Mouse (Mus musculus) forebrain, embryonic 14.5 days (tissue): ENCODE results near the gene Nfatc4. TPM values are rescaled to one million over a fixed set of nuclear protein-coding genes. Genes with fewer than 3 reads are reported as not detected.

Source experiments
- ATAC-seq: fragments of 200-750 bp; cut with Nextera tagmentation; 2 replicates; pipeline ENCODE4 v1.8.0; 2017; ENCODE audit warnings: mild to moderate bottlenecking, moderate library complexity
- DNase-seq: peaks from one replicate; pipeline ENCODE4 v3.0.0-alpha.2; 2015; ENCODE audit warnings: low spot score
- H3K27ac ChIP-seq: fragments of 300-500 bp; sonication (generic); 2 replicates; pipeline ENCODE4 v1.5.1; 2014; ENCODE audit warnings: low read depth, mild to moderate bottlenecking, control low read depth, low read length, moderate library complexity
- H3K27me3 ChIP-seq: fragments of 300-500 bp; sonication (generic); replicated peaks from 2 replicates; pipeline ENCODE4 v1.6.1; 2014; ENCODE audit warnings: low read length, control low read depth, mixed read lengths; ENCODE audit not compliant: control insufficient read depth, insufficient read depth
- H3K36me3 ChIP-seq: fragments of 300-500 bp; sonication (generic); 2 replicates; pipeline ENCODE4 v1.6.1; 2014; ENCODE audit warnings: low read length, control low read depth; ENCODE audit not compliant: control insufficient read depth, insufficient read depth
- H3K4me1 ChIP-seq: fragments of 300-500 bp; sonication (generic); 2 replicates; pipeline ENCODE4 v1.6.1; 2014; ENCODE audit warnings: antibody characterized with exemption, low read length, control low read depth; ENCODE audit not compliant: control insufficient read depth, insufficient read depth
- H3K4me2 ChIP-seq: fragments of 300-500 bp; sonication (generic); 2 replicates; pipeline ENCODE4 v1.6.1; 2014; ENCODE audit warnings: mild to moderate bottlenecking, control low read depth, low read length
- H3K4me3 ChIP-seq: fragments of 300-500 bp; sonication (generic); 2 replicates; pipeline ENCODE4 v1.5.1; 2014; ENCODE audit warnings: low read depth, low read length, control low read depth
- H3K9ac ChIP-seq: fragments of 300-500 bp; sonication (generic); 2 replicates; pipeline ENCODE4 v1.6.1; 2014; ENCODE audit warnings: mild to moderate bottlenecking, low read length, control low read depth, moderate library complexity
- H3K9me3 ChIP-seq: fragments of 300-500 bp; sonication (generic); replicated peaks from 2 replicates; pipeline ENCODE4 v1.6.1; 2016; ENCODE audit warnings: low read length, control low read depth, mixed read lengths; ENCODE audit not compliant: control insufficient read depth
- WGBS: fragments of 180-500 bp; shearing (Covaris S2); extraction: QIAGEN DNeasy Blood & Tissue Kit; methylation state at CpG from one replicate; pipeline ENCODE4 v1.1.7; 2014; 5-methylcytosine and 5-hydroxymethylcytosine counted together
- polyA plus RNA-seq: library from polyadenylated mRNA; unstranded; fragments of >200 nt; fragmentation: Nextera tagmentation; extraction: Ambion mirVana; gene quantifications from 2 replicates; pipeline ENCODE4 v1.2.1, GENCODE M21; 2014

The Nfatc4 gene
- polyA plus RNA-seq, 1 experiment from 2014 or later: 8.3 TPM

GRCm38 (mm10) chr14:55826142-55826541, 3.2 kb downstream of the Nfatc4 start:
- no peak overlapping the region; the same call in 1 of the 2 replicates for H3K27ac ChIP-seq
- H3K9me3 ChIP-seq: no peaks in the 10 kb centered on the region
- 4% methylated on average over 15 of the region's 15 CpGs for WGBS

GRCm38 (mm10) chr14:55826551-55827340, 3.8 kb downstream of the Nfatc4 start:
- Histone ChIP-seq H3K36me3 (no peaks in the 10 kb centered on the region), H3K4me1 (peaks cover 22% of the 10 kb centered on the region), H3K9me3 (no peaks in the 10 kb centered on the region), H3K4me2 (peak overlapping the region; percentile 82), H3K9ac (peak overlapping the region; percentile 46), H3K4me3 (peak overlapping the region; percentile 47), H3K27me3 (0 out of 2 replicates have a peak, but pooled peaks cover 3% of the 10 kb centered on the region), H3K27ac (peak overlapping the region; percentile 5; the same call in 1 of the 2 replicates)
- WGBS: 7% methylated on average over 41 of the region's 41 CpGs
- ATAC-seq (no peak), DNase-seq (peak; percentile 37)

More at GRCm38 (mm10) chr14:55826142-55826541, 3.2 kb downstream of the Nfatc4 start:
- ATAC-seq: no peak
- 0 out of 2 replicates have a peak, but pooled peaks cover 3% of the 10 kb centered on the region for H3K27me3 ChIP-seq
- DNase-seq: no peak
- H3K4me1 ChIP-seq: peaks cover 22% of the 10 kb centered on the region
- peak overlapping the region; percentile 47 for H3K4me3 ChIP-seq
- H3K36me3 ChIP-seq: no peaks in the 10 kb centered on the region
- H3K4me2 ChIP-seq: peak overlapping the region; percentile 82
- peak overlapping the region; percentile 46; the same call in 1 of the 2 replicates for H3K9ac ChIP-seq

GRCm38 (mm10) chr14:55828716-55829263, 5.8 kb downstream of the Nfatc4 start:
- ATAC-seq (no peak), DNase-seq (no peak)

GRCm38 (mm10) chr14:55829854-55830253, 6.9 kb downstream of the Nfatc4 start:
- no peaks in the 10 kb centered on the region for H3K9me3 ChIP-seq
- H3K4me2 ChIP-seq: no peak overlapping the region
- DNase-seq (no peak), ATAC-seq (no peak)
- no peaks in the 10 kb centered on the region for H3K36me3 ChIP-seq
- H3K9ac ChIP-seq: no peak overlapping the region
- no peak overlapping the region for H3K4me3 ChIP-seq
- peaks cover 14% of the 10 kb centered on the region for H3K4me1 ChIP-seq
- H3K27me3 ChIP-seq: 0 out of 2 replicates have a peak, but pooled peaks cover 3% of the 10 kb centered on the region
- no peak overlapping the region for H3K27ac ChIP-seq
- WGBS: 90% methylated on average over 16 of the region's 16 CpGs

More at GRCm38 (mm10) chr14:55828716-55829263, 5.8 kb downstream of the Nfatc4 start:
- H3K27me3 ChIP-seq: 0 out of 2 replicates have a peak, but pooled peaks cover 3% of the 10 kb centered on the region
- H3K4me1 ChIP-seq: peaks cover 21% of the 10 kb centered on the region
- 63% methylated on average over 3 of the region's 3 CpGs for WGBS
- H3K27ac ChIP-seq: no peak overlapping the region
- H3K36me3 ChIP-seq: no peaks in the 10 kb centered on the region
- H3K9ac ChIP-seq: no peak overlapping the region
- no peak overlapping the region for H3K4me3 ChIP-seq
- no peak overlapping the region for H3K4me2 ChIP-seq
- H3K9me3 ChIP-seq: no peaks in the 10 kb centered on the region

- Histone ChIP-seq H3K4me3 (no peak overlapping the region), H3K9ac (no peak overlapping the region), H3K9me3 (no peaks in the 10 kb centered on the region), H3K4me1 (peaks cover 9% of the 10 kb centered on the region), H3K4me2 (no peak overlapping the region), H3K36me3 (no peaks in the 10 kb centered on the region), H3K27me3 (0 out of 2 replicates have a peak, but pooled peaks cover 3% of the 10 kb centered on the region), H3K27ac (no peak overlapping the region)
- DNase-seq (no peak), ATAC-seq (no peak)
- 84% methylated on average over 4 of the region's 4 CpGs for WGBS
Observed at GRCm38 (mm10) chr14:55830331-55830730, 7.4 kb downstream of the Nfatc4 start.

- Histone ChIP-seq H3K9ac (no peak overlapping the region), H3K4me3 (no peak overlapping the region), H3K9me3 (no peaks in the 10 kb centered on the region), H3K4me1 (no peaks in the 10 kb centered on the region), H3K27ac (no peak overlapping the region), H3K27me3 (no peaks in the 10 kb centered on the region), H3K36me3 (no peaks in the 10 kb centered on the region), H3K4me2 (no peak overlapping the region)
- WGBS: 86% methylated on average over 4 of the region's 4 CpGs
- DNase-seq (no peak), ATAC-seq (no peak)
Observed at GRCm38 (mm10) chr14:55833126-55833525, 10.2 kb downstream of the Nfatc4 start.

- no peak for DNase-seq
- H3K4me2 ChIP-seq: no peak overlapping the region
- no peak overlapping the region for H3K9ac ChIP-seq
- no peaks in the 10 kb centered on the region for H3K9me3 ChIP-seq
- no peaks in the 10 kb centered on the region for H3K4me1 ChIP-seq
- no peak overlapping the region for H3K4me3 ChIP-seq
- H3K27me3 ChIP-seq: no peaks in the 10 kb centered on the region
- H3K27ac ChIP-seq: no peak overlapping the region
- WGBS: 72% methylated on average over 5 of the region's 5 CpGs
- no peak for ATAC-seq
- no peaks in the 10 kb centered on the region for H3K36me3 ChIP-seq
Observed at GRCm38 (mm10) chr14:55834808-55835533, 12.0 kb downstream of the Nfatc4 start.

- Histone ChIP-seq H3K27ac (no peak overlapping the region), H3K27me3 (no peaks in the 10 kb centered on the region), H3K9ac (no peak overlapping the region), H3K4me3 (no peak overlapping the region), H3K4me1 (no peaks in the 10 kb centered on the region), H3K36me3 (no peaks in the 10 kb centered on the region), H3K4me2 (no peak overlapping the region), H3K9me3 (no peaks in the 10 kb centered on the region)
- ATAC-seq: no peak
- DNase-seq: no peak
- 82% methylated on average over 5 of the region's 5 CpGs for WGBS
Observed at GRCm38 (mm10) chr14:55838312-55838711, 15.4 kb downstream of the Nfatc4 start.
